Mouse (Mus musculus) bone marrow, adult 2 months (tissue): Measurements from ENCODE around the gene Mylk. TPM values are rescaled to one million over a fixed set of nuclear protein-coding genes. Genes with fewer than 3 reads are reported as not detected.

Source experiments
- H3K27ac ChIP-seq: fragments of 200-500 bp; 2 replicates; pipeline ENCODE4 v1.5.1; 2012; ENCODE audit warnings: low read depth, mild to moderate bottlenecking, control low read depth, inconsistent platforms, low read length; ENCODE audit not compliant: control insufficient read depth, poor library complexity, insufficient read depth
- H3K4me1 ChIP-seq: fragments of 200-500 bp; 2 replicates; pipeline ENCODE4 v1.6.1; 2011; ENCODE audit warnings: low read length; ENCODE audit not compliant: control insufficient read depth, insufficient read depth
- H3K4me3 ChIP-seq: fragments of 200-500 bp; replicated peaks from 2 replicates; pipeline ENCODE3; 2011; ENCODE audit warnings: mild to moderate bottlenecking, low read depth, low read length, control low read depth; ENCODE audit not compliant: control insufficient read depth
- CTCF ChIP-seq: fragments of 200-500 bp; IDR thresholded peaks from 2 replicates; pipeline ENCODE4 v1.5.1; 2011; ENCODE audit warnings: low read length, control low read depth; ENCODE audit not compliant: control insufficient read depth, insufficient read depth
- POLR2A ChIP-seq: fragments of 200-500 bp; IDR thresholded peaks from 2 replicates; pipeline ENCODE4 v1.6.1; 2011; ENCODE audit warnings: low read depth, mild to moderate bottlenecking, control low read depth, low read length, borderline replicate concordance; ENCODE audit not compliant: control insufficient read depth
- WGBS: fragments of 180-500 bp; shearing (Covaris S2); methylation state at CpG from one replicate; pipeline ENCODE4 v1.1.7; 2018; 5-methylcytosine and 5-hydroxymethylcytosine counted together
- polyA plus RNA-seq: library from polyadenylated mRNA; stranded (reverse); fragments of >200 nt; gene quantifications from 2 replicates; pipeline ENCODE4 v1.2.4, GENCODE M21; 2011; ENCODE audit warnings: low replicate concordance; ENCODE audit not compliant: missing spikeins, insufficient read depth, insufficient read length

The Mylk gene
- polyA plus RNA-seq, 1 experiment: 22.2 TPM

DNA sequence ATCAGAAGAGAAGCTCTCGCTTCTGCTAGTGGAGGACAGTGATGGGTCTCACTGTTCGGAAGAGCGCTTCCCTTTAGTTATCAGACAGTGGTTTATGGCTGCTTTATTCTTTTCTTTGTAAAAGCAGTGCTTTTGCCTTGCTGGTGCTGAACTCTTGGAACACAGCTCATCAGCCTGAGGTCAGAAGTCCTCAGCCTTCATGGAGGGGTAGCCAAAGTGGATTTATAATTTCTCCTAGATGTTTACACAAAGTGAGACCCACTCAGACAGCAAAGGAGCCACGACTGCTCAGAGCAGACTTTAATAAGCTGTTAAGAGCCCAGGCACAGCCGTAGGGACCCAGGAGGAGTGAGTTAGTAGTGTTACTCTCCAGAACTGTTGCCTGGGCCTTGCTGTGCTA lies 194.9 kb downstream of the Mylk start:
- no peaks in the 10 kb centered on the region; the same call in 1 of the 2 replicates for H3K4me1 ChIP-seq
- 80% methylated on average over 5 of the region's 5 CpGs for WGBS
- TF ChIP-seq POLR2A (no peak), CTCF (no peak)
- H3K4me3 ChIP-seq: no peak overlapping the region
- no peak overlapping the region for H3K27ac ChIP-seq

DNA sequence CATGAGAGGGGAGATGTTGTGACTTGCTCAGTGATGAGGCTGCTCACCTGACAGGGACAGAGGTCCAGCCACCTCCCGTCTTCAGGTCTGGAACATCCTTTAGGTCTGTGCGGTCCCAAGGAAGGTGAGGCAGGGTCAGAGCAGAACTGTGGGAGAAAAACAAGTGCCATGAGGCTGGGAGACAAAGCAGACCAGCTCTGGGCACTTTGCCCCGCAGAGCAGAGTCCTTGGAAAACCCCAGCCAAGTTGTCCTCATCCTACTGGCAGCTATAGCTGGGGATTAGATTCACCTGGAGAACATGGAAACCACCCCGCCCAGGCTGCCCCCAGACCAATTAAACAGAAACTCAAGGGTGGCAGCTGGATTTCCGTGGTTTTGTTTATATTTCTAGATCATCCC lies 195.4 kb downstream of the Mylk start:
- 73% methylated on average over 5 of the region's 5 CpGs for WGBS
- H3K27ac ChIP-seq: no peak overlapping the region
- H3K4me1 ChIP-seq: no peaks in the 10 kb centered on the region; the same call in 1 of the 2 replicates
- no peak overlapping the region for H3K4me3 ChIP-seq
- no peak for TF ChIP-seq CTCF
- no peak for TF ChIP-seq POLR2A

DNA sequence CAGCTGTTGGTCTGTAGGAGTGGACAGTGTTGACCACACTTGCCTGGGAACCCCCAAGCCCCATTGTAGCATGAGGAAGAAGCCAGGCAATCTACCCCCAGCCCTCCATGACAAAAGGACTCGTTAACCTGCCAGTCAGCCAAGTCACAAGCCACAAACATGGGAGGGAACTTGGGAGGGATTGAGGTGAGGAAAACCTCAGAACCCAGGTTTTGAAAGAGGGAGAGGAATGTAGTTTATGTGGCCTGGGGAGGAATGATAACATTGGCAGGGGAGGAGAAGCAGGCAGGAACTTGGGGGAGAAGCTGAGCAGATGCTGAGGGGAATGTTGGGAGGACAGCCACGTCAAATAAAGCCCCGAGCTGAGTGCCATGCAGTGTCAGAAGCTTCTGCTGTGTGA lies 196.9 kb downstream of the Mylk start:
- 14% methylated on average over 3 of the region's 3 CpGs for WGBS

DNA sequence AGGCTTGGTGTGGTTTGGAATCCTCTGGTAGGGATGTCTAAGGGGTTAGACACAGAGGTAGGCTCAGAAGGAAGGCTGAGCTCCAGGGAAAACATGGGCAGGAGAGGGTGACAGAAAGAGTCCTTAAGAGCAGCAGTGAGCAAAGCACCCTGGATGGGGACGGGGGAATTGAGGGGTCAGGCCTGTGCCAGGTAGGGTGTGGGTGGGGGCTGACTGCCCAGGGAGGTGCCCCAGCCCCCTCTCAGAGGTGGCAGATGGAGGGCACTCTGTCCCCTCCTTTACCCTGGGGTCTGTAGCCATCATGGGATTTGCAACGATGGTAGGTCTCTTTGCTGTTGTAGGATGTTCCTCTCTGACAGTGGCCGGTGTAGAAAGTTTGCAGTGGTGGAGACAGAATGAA lies 201.3 kb downstream of the Mylk start:
- TF ChIP-seq POLR2A: no peak
- no peak for TF ChIP-seq CTCF
- H3K4me3 ChIP-seq: no peak overlapping the region
- WGBS: 74% methylated on average over 3 of the region's 3 CpGs
- H3K27ac ChIP-seq: no peak overlapping the region
- no peaks in the 10 kb centered on the region for H3K4me1 ChIP-seq

More for the DNA sequence above, 196.9 kb downstream of the Mylk start:
- no peak overlapping the region for H3K4me3 ChIP-seq
- TF ChIP-seq CTCF (no peak), POLR2A (no peak)
- H3K4me1 ChIP-seq: no peaks in the 10 kb centered on the region; the same call in 1 of the 2 replicates
- no peak overlapping the region for H3K27ac ChIP-seq

DNA sequence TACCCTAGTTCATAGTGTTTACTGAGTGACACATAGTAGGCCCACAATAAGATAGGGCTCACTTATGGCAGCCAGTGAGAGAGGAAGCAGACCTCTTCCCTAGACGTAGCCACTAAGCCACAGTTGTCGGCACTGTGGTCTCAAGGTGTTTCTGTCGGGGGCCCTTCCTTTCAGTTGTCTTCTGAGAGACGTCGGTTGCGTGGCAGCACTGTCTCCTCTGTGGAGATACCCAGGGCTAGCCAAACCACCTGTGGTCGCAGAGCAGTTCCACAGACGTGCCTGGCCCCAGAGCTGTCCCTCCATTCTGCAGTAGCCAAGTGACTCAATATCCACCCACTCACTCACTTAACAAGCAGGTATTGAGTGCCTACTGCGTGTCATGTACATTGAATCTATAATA lies 205.9 kb downstream of the Mylk start:
- 17% methylated on average over 9 of the region's 9 CpGs for WGBS
- no peaks in the 10 kb centered on the region; the same call in 1 of the 2 replicates for H3K4me1 ChIP-seq
- no peak overlapping the region for H3K4me3 ChIP-seq
- H3K27ac ChIP-seq: no peak overlapping the region
- TF ChIP-seq CTCF (no peak), POLR2A (no peak)

DNA sequence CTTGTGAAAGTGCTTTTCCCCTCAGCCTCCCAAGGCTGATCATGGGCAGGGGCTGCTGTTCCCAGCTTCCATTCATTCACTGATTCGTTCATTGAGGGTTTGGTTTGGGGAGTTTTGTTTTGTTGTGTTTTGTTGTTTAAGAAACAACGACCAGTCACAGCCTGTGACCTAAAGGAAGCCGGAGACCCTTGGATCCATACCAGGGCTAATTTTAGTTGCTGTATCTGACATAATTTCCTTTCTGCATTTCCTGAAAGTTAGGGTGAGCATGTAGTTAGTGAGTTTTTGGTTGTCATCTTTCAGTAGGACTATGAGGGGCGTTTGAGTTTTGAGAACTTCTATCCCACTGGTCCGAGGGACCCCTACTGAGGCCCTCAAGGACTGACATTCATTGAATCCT lies 207.2 kb downstream of the Mylk start:
- Histone ChIP-seq H3K4me3 (no peak overlapping the region), H3K4me1 (no peaks in the 10 kb centered on the region; the same call in 1 of the 2 replicates), H3K27ac (no peak overlapping the region)
- TF ChIP-seq CTCF: no peak
- TF ChIP-seq POLR2A: no peak
- 6% methylated on average over 5 of the region's 5 CpGs for WGBS

DNA sequence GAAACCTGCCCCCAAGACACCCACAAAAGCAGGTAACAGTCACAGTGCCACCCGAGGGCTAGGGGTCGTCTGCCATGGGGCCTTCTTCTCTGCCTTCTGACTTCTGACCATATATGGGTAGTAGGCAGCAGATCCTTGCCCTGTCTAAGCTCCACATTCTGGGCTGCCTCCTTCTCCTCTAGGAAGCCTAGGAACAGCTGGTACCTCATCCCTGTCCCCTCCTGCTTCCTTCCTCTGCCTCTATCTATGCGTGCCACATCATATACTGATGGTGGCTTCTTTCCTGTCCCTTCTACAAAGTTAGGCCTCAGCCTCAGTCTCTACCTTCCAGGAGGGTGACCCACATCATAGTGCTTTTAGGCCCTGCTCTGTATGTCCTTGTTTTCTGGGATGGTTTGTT lies 207.8 kb downstream of the Mylk start:
- H3K27ac ChIP-seq: no peak overlapping the region; the same call in 1 of the 2 replicates
- 22% methylated on average over 3 of the region's 3 CpGs for WGBS
- H3K4me3 ChIP-seq: no peak overlapping the region
- H3K4me1 ChIP-seq: no peaks in the 10 kb centered on the region; the same call in 1 of the 2 replicates
- no peak for TF ChIP-seq CTCF
- no peak for TF ChIP-seq POLR2A

DNA sequence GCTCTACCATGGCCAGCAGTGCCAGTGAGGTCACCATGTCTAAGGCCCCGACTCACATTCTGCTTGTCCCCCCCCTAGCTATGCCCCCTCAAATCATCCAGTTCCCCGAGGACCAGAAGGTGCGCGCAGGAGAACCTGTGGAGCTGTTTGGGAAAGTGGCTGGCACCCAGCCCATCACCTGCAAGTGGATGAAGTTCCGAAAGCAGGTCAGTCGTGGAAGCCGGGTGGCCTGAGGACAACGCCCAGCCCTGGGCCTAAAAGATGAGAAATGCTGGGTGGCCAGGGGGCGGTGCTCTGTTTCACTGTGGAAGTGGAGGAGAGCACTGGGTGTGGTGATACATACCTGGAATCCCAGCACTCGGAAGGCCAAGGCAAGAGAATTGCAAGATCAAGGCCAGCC lies 208.5 kb downstream of the Mylk start:
- Histone ChIP-seq H3K27ac (no peak overlapping the region), H3K4me3 (no peak overlapping the region), H3K4me1 (no peaks in the 10 kb centered on the region; the same call in 1 of the 2 replicates)
- TF ChIP-seq CTCF (no peak), POLR2A (no peak)
- 91% methylated on average over 10 of the region's 10 CpGs for WGBS
